Mouse (Mus musculus) layer of hippocampus, postnatal 14 days (tissue): ENCODE data around the gene Gm43518. TPM values are rescaled to one million over a fixed set of nuclear protein-coding genes. Genes with fewer than 3 reads are reported as not detected.

Experiments used
- DNase-seq, 2 experiments: peaks; one replicate each; pipeline ENCODE4 v3.0.0; 2021 to 2022; ENCODE audit warnings: low spot score in 2 of 2, mixed read lengths in 1 of 2
- long read RNA-seq, 2 experiments: library from polyadenylated mRNA; stranded (forward); transcript quantifications; one replicate each; pipeline ENCODE4 v2.0.0; 2021
- total RNA-seq, 2 experiments: library from RNA; stranded (reverse); gene quantifications; 2 replicates each; pipeline ENCODE4 v1.2.3; 2021

Gm43518 gene
- 1 to 10 TPM in 1 of 2 experiments, under 1 TPM in 1; 0.65 to 1.5 TPM for total RNA-seq
- long read RNA-seq, experiment 1 = 0 reads
- long read RNA-seq, experiment 2 = 0 reads

- DNase-seq = no peak
Observed at GRCm38 (mm10) chr5:123927118-123927517, at the start of gene Gm43518. Gm43518 (plus strand) TSS chr5:123927418.

GRCm38 (mm10) chr5:123878056-123878455, 49.2 kb upstream of the Gm43518 start:
- DNase-seq = no peak

- DNase-seq = no peak
Observed at GRCm38 (mm10) chr5:123879928-123880327, 47.3 kb upstream of the Gm43518 start, which contains the start of gene Hcar1. Hcar1 (minus strand) TSS chr5:123880020.

- DNase-seq = no peak
Observed at GRCm38 (mm10) chr5:123880778-123881177, 46.4 kb upstream of the Gm43518 start.

- DNase-seq = no peak
Observed at GRCm38 (mm10) chr5:123883891-123884290, 43.3 kb upstream of the Gm43518 start.

GRCm38 (mm10) chr5:123884332-123884731, 42.9 kb upstream of the Gm43518 start:
- DNase-seq = no peak

- DNase-seq = no peak
Observed at GRCm38 (mm10) chr5:123886365-123886764, 40.9 kb upstream of the Gm43518 start.

- DNase-seq = no peak
Observed at GRCm38 (mm10) chr5:123890312-123890711, 36.9 kb upstream of the Gm43518 start.

GRCm38 (mm10) chr5:123890987-123891386, 36.2 kb upstream of the Gm43518 start:
- DNase-seq = no peak

GRCm38 (mm10) chr5:123891669-123892068, 35.5 kb upstream of the Gm43518 start:
- peak; percentile 26 to 39 for DNase-seq

- no peak for DNase-seq
Observed at GRCm38 (mm10) chr5:123893520-123893919, 33.7 kb upstream of the Gm43518 start.

GRCm38 (mm10) chr5:123896395-123896794, 30.8 kb upstream of the Gm43518 start:
- no peak for DNase-seq

GRCm38 (mm10) chr5:123897352-123897751, 29.9 kb upstream of the Gm43518 start:
- DNase-seq = no peak

GRCm38 (mm10) chr5:123904059-123904672, 23.1 kb upstream of the Gm43518 start:
- no peak for DNase-seq

- DNase-seq = no peak
Observed at GRCm38 (mm10) chr5:123906146-123906975, 20.9 kb upstream of the Gm43518 start.

GRCm38 (mm10) chr5:123906976-123907630, 20.1 kb upstream of the Gm43518 start, which contains the start of gene Denr:
Denr (plus strand) TSS chr5:123907175.
- peak; percentile 98 to 99 for DNase-seq

- DNase-seq = no peak
Observed at GRCm38 (mm10) chr5:123907631-123907977, 19.6 kb upstream of the Gm43518 start.

GRCm38 (mm10) chr5:123914852-123915251, 12.4 kb upstream of the Gm43518 start:
- DNase-seq = no peak

- no peak for DNase-seq
Observed at GRCm38 (mm10) chr5:123922112-123922511, 5.1 kb upstream of the Gm43518 start.

GRCm38 (mm10) chr5:123930508-123930989, 3.3 kb downstream of the Gm43518 start, which contains the start of gene Ccdc62:
Ccdc62 (plus strand) TSS chr5:123930679.
- peak; percentile 85 to 91 for DNase-seq

GRCm38 (mm10) chr5:123931131-123931530, 3.9 kb downstream of the Gm43518 start:
- no peak for DNase-seq

- DNase-seq = no peak
Observed at GRCm38 (mm10) chr5:123932927-123933326, 5.7 kb downstream of the Gm43518 start.
